Mouse (Mus musculus) liver, embryonic 14.5 days (tissue): ENCODE measurements at regions not wholly inside any gene's neighbourhood (a gene's known extent, or its start where the extent isn't known, plus 50 kb on each side); places are given as distances from the start of the nearest gene placed in this dataset.

Experiments used
- ATAC-seq: fragments of 200-750 bp; cut with Nextera tagmentation; 2 replicates; pipeline ENCODE4 v1.8.0; 2017; ENCODE audit warnings: moderate number of reproducible peaks, mild to moderate bottlenecking, moderate library complexity; ENCODE audit not compliant: insufficient read depth
- DNase-seq, 3 experiments: peaks; one replicate each; pipeline ENCODE4 v3.0.0-alpha.2; 2012 to 2013; ENCODE audit warnings: low read depth in 3 of 3, low spot score in 3 of 3
- H3K27ac ChIP-seq: fragments of 300-500 bp; sonication (generic); 2 replicates; pipeline ENCODE4 v1.5.1; 2014; ENCODE audit warnings: moderate library complexity, mild to moderate bottlenecking, control low read depth, inconsistent platforms
- H3K27me3 ChIP-seq: fragments of 300-500 bp; sonication (generic); 2 replicates; pipeline ENCODE4 v1.6.1; 2014; ENCODE audit warnings: mild to moderate bottlenecking, low read length, moderate library complexity; ENCODE audit not compliant: control insufficient read depth, insufficient read depth
- H3K36me3 ChIP-seq: fragments of 300-500 bp; sonication (generic); replicated peaks from 2 replicates; pipeline ENCODE4 v1.6.1; 2014; ENCODE audit warnings: low read depth; ENCODE audit not compliant: control insufficient read depth, insufficient read depth
- H3K4me1 ChIP-seq, 2 experiments: fragments of 200-500 bp in 1 of 2; fragments of 300-500 bp in 1 of 2; sonication (generic) in 1 of 2; replicated peaks; 2 replicates each; pipeline ENCODE4 v1.6.1; 2012 to 2014; ENCODE audit warnings: antibody characterized with exemption in 1 of 2, inconsistent platforms in 1 of 2, low read length in 1 of 2; ENCODE audit not compliant: control insufficient read depth in 2 of 2, insufficient read depth in 2 of 2
- H3K4me2 ChIP-seq: fragments of 300-500 bp; sonication (generic); 2 replicates; pipeline ENCODE4 v1.6.1; 2014; ENCODE audit warnings: low read depth, mild to moderate bottlenecking, control low read depth, moderate library complexity
- H3K4me3 ChIP-seq, 2 experiments: fragments of 200-500 bp in 1 of 2; fragments of 300-500 bp in 1 of 2; sonication (generic) in 1 of 2; 2 replicates each; pipeline ENCODE4 v1.5.1; 2012 to 2014; ENCODE audit warnings: low read depth in 2 of 2, low read length in 2 of 2, mild to moderate bottlenecking in 2 of 2, control low read depth in 1 of 2, inconsistent platforms in 1 of 2, moderate library complexity in 1 of 2; ENCODE audit not compliant: insufficient read depth in 1 of 2
- H3K9ac ChIP-seq: fragments of 300-500 bp; sonication (generic); replicated peaks from 2 replicates; pipeline ENCODE4 v1.6.1; 2014; ENCODE audit warnings: mild to moderate bottlenecking, control low read depth, moderate library complexity
- H3K9me3 ChIP-seq: fragments of 300-500 bp; sonication (generic); 2 replicates; pipeline ENCODE4 v1.6.1; 2016; ENCODE audit warnings: low read length, mixed read lengths; ENCODE audit not compliant: control insufficient read depth
- CTCF ChIP-seq: IDR thresholded peaks from 2 replicates; pipeline ENCODE4 v1.5.1; 2016; ENCODE audit warnings: antibody characterized with exemption, low read depth, control low read depth
- EP300 ChIP-seq: IDR thresholded peaks from 2 replicates; pipeline ENCODE4 v1.6.1; 2016; ENCODE audit warnings: antibody characterized with exemption, low read depth
- WGBS: fragments of 180-500 bp; shearing (Covaris S2); extraction: QIAGEN DNeasy Blood & Tissue Kit; methylation state at CpG from one replicate; pipeline ENCODE4 v1.1.7; 2014; ENCODE audit not compliant: insufficient replicate concordance; 5-methylcytosine and 5-hydroxymethylcytosine counted together

- no peak for DNase-seq
- 46% methylated on average over 4 of the region's 4 CpGs for WGBS
- H3K4me3 ChIP-seq: no peak overlapping the region
- no peak overlapping the region for H3K27ac ChIP-seq
- no peaks in the 10 kb centered on the region for H3K4me1 ChIP-seq
- no peaks in the 10 kb centered on the region for H3K9me3 ChIP-seq
- no peak for ATAC-seq
- no peaks in the 10 kb centered on the region for H3K27me3 ChIP-seq
- no peak overlapping the region for H3K4me2 ChIP-seq
- no peak for TF ChIP-seq CTCF
- no peak for TF ChIP-seq EP300
- no peaks in the 10 kb centered on the region for H3K36me3 ChIP-seq
- H3K9ac ChIP-seq: no peak overlapping the region
Measured at GRCm38 (mm10) chr15:72135992-72136617, 1698.3 kb upstream of the Gm6569 start.

- no peak overlapping the region for H3K4me3 ChIP-seq
- no peaks in the 10 kb centered on the region for H3K9me3 ChIP-seq
- ATAC-seq (no peak), DNase-seq (no peak)
- TF ChIP-seq CTCF (no peak), EP300 (no peak)
- H3K36me3 ChIP-seq: no peaks in the 10 kb centered on the region
- H3K27me3 ChIP-seq: no peaks in the 10 kb centered on the region
- 69% methylated on average over 2 of the region's 2 CpGs for WGBS
- H3K4me1 ChIP-seq: no peaks in the 10 kb centered on the region
- H3K9ac ChIP-seq: no peak overlapping the region
- H3K27ac ChIP-seq: no peak overlapping the region
- no peak overlapping the region for H3K4me2 ChIP-seq
Measured at GRCm38 (mm10) chr15:72140122-72140521, 1694.2 kb upstream of the Gm6569 start.

- TF ChIP-seq CTCF: no peak
- no peak for TF ChIP-seq EP300
- Histone ChIP-seq H3K36me3 (no peaks in the 10 kb centered on the region), H3K27me3 (no peaks in the 10 kb centered on the region), H3K9ac (no peak overlapping the region), H3K4me1 (no peaks in the 10 kb centered on the region), H3K4me2 (no peak overlapping the region), H3K4me3 (no peak overlapping the region), H3K9me3 (no peaks in the 10 kb centered on the region), H3K27ac (no peak overlapping the region)
- 64% methylated on average over 6 of the region's 6 CpGs for WGBS
- no peak for ATAC-seq
- no peak for DNase-seq
Measured at GRCm38 (mm10) chr15:72150581-72150980, 1683.8 kb upstream of the Gm6569 start.

GRCm38 (mm10) chr15:72158505-72158904 lies 1675.9 kb upstream of the Gm6569 start:
- Histone ChIP-seq H3K27ac (no peak overlapping the region), H3K27me3 (no peaks in the 10 kb centered on the region), H3K4me2 (no peak overlapping the region), H3K4me3 (no peak overlapping the region), H3K9me3 (no peaks in the 10 kb centered on the region), H3K36me3 (no peaks in the 10 kb centered on the region), H3K4me1 (no peaks in the 10 kb centered on the region), H3K9ac (no peak overlapping the region)
- no peak for ATAC-seq
- no peak for TF ChIP-seq EP300
- TF ChIP-seq CTCF: no peak
- WGBS: 47% methylated on average over 3 of the region's 3 CpGs
- DNase-seq: no peak

GRCm38 (mm10) chr15:72200861-72201260 lies 1633.5 kb upstream of the Gm6569 start:
- no peak overlapping the region for H3K4me3 ChIP-seq
- DNase-seq (no peak), ATAC-seq (no peak)
- no peak for TF ChIP-seq CTCF
- no peak for TF ChIP-seq EP300
- H3K27me3 ChIP-seq: no peaks in the 10 kb centered on the region
- no peaks in the 10 kb centered on the region for H3K4me1 ChIP-seq
- WGBS: 30% methylated on average over 3 of the region's 3 CpGs
- no peak overlapping the region for H3K9ac ChIP-seq
- H3K9me3 ChIP-seq: no peaks in the 10 kb centered on the region
- H3K4me2 ChIP-seq: no peak overlapping the region
- no peak overlapping the region for H3K27ac ChIP-seq
- H3K36me3 ChIP-seq: no peaks in the 10 kb centered on the region
